Mouse (Mus musculus) liver, adult 2 months (tissue): ENCODE data around the gene Cmah.

ENCODE experiments used
- CTCF ChIP-seq: fragments of 200-500 bp; IDR thresholded peaks from 2 replicates; pipeline ENCODE4 v1.5.1; 2011; ENCODE audit warnings: low read depth, low read length, control low read depth
- POLR2A ChIP-seq: fragments of 200-500 bp; IDR thresholded peaks from 2 replicates; pipeline ENCODE4 v1.6.1; 2011; ENCODE audit warnings: low read length, control low read depth; ENCODE audit not compliant: insufficient read depth; ENCODE audit errors: extremely low read depth

DNA sequence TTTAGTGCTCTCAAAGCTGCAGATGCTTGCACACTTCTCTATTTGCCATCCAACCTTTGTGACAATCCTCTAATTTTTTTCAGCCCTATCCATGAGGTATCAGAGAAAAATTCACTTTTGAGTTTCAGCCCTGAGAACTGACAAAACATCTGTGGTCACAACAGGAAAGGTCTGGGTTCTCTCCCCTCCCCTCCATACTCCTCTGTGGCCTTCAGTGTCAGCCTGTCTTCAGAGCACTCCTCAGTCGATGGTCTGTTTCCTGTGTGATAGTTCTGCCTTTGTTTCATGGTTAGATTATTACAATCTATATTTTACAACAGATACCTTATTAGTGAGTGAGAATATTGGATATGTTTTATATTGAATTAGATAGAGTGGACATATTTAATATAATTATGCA lies 184.2 kb downstream of the Cmah start:
- TF ChIP-seq CTCF (no peak), POLR2A (no peak)
